Mouse (Mus musculus) midbrain, postnatal 0 days (tissue): Measurements from ENCODE around the gene Rrp36. TPM values are rescaled to one million over a fixed set of nuclear protein-coding genes. Genes with fewer than 3 reads are reported as not detected.

Source experiments
- ATAC-seq: fragments of 200-750 bp; cut with Nextera tagmentation; 2 replicates; pipeline ENCODE4 v1.8.0; 2017; ENCODE audit warnings: moderate number of reproducible peaks, mild to moderate bottlenecking, moderate TSS enrichment, moderate library complexity; ENCODE audit not compliant: low FRiP score
- DNase-seq: peaks from one replicate; pipeline ENCODE4 v3.0.0-alpha.2; 2015; ENCODE audit warnings: low spot score
- H3K27ac ChIP-seq: fragments of 300-500 bp; sonication (generic); 2 replicates; pipeline ENCODE4 v1.5.1; 2014; ENCODE audit warnings: low read depth, mild to moderate bottlenecking, low read length, mixed read lengths
- H3K27me3 ChIP-seq: fragments of 300-500 bp; sonication (generic); 2 replicates; pipeline ENCODE4 v1.6.1; 2014; ENCODE audit warnings: low read length, control low read depth, mixed read lengths; ENCODE audit not compliant: insufficient read depth
- H3K36me3 ChIP-seq: fragments of 300-500 bp; sonication (generic); 2 replicates; pipeline ENCODE4 v1.6.1; 2014; ENCODE audit warnings: low read length, control low read depth, mixed read lengths; ENCODE audit not compliant: insufficient read depth
- H3K4me1 ChIP-seq: fragments of 300-500 bp; sonication (generic); 2 replicates; pipeline ENCODE4 v1.6.1; 2014; ENCODE audit warnings: mild to moderate bottlenecking, control low read depth, antibody characterized with exemption, low read length, mixed read lengths; ENCODE audit not compliant: insufficient read depth
- H3K4me2 ChIP-seq: fragments of 300-500 bp; sonication (generic); 2 replicates; pipeline ENCODE4 v1.6.1; 2014; ENCODE audit warnings: low read depth, mild to moderate bottlenecking, low read length, mixed read lengths; ENCODE audit not compliant: poor library complexity, severe bottlenecking
- H3K4me3 ChIP-seq: fragments of 300-500 bp; sonication (generic); 2 replicates; pipeline ENCODE4 v1.5.1; 2014; ENCODE audit warnings: low read depth, mild to moderate bottlenecking, low read length, moderate library complexity
- H3K9ac ChIP-seq: fragments of 300-500 bp; sonication (generic); replicated peaks from 2 replicates; pipeline ENCODE4 v1.6.1; 2014; ENCODE audit warnings: mild to moderate bottlenecking, low read length, moderate library complexity, mixed read lengths; ENCODE audit not compliant: poor library complexity, severe bottlenecking
- H3K9me3 ChIP-seq: fragments of 300-500 bp; sonication (generic); 2 replicates; pipeline ENCODE4 v1.6.1; 2016; ENCODE audit warnings: low read length, control low read depth
- CTCF ChIP-seq: IDR thresholded peaks from 2 replicates; pipeline ENCODE4 v1.5.1; 2016; ENCODE audit warnings: antibody characterized with exemption, mild to moderate bottlenecking
- WGBS: fragments of 180-500 bp; shearing (Covaris S2); extraction: QIAGEN DNeasy Blood & Tissue Kit; methylation state at CpG from one replicate; pipeline ENCODE4 v1.1.7; 2014; 5-methylcytosine and 5-hydroxymethylcytosine counted together
- polyA plus RNA-seq: library from polyadenylated mRNA; unstranded; fragments of >200 nt; fragmentation: Nextera tagmentation; extraction: Ambion mirVana; gene quantifications from 2 replicates; pipeline ENCODE4 v1.2.1, GENCODE M21; 2015
- total RNA-seq: library from RNA; depleted of rRNA; stranded (reverse); fragments of >200 nt; gene quantifications from 2 replicates; pipeline ENCODE4 v1.2.3, GENCODE M21; 2014

Gene Rrp36
- total and polyA plus RNA-seq, 2 experiments from 2014 or later: 27.6 to 52.2 TPM

DNA sequence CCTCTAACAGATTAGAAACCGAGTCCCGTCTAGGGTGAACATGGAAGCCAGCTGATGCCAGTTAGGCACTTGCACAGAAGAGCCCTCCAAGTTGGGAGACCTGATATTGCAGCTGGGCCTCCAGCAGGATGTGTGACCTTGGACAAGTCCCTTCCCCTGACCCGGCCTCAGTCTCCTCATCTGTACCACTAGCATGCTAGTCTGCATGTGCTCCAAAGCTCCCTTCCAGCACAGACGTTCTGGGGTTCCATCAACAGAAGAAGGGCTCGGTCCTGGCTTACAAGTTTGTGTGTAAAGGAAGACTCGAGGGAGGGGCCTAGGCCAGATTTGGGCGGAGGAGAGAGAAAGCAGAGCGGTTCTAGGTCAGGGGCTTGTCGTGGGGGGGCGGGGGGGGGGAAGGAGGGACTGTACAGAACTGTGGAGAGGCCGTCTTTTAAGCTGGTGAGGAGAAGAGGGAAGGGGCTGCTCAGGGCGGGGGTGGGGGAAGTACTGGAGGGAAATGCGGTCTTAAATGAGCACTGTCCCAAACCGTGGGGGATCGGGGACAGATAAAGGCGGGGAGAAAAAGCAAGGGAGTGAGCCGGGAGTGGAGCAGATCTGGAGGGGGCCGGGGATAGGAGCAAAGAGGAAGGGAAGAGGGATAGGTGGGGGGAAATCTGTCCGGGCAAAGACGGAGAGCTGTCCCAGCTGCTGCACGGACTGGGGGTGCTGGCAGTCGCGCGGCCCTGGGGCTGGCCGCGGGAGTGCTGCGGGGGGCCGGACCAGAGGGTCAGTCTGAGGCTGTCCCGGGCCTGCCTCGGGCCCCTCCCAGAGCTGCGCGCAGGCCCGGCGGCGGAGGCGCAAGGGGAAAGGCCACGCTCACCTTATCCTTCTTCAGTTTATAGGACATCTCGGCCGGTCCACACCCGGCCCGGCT, 30.1 kb upstream of the Rrp36 start:
- H3K36me3 ChIP-seq: peaks cover 7% of the 10 kb centered on the region
- H3K4me1 ChIP-seq: peaks cover 17% of the 10 kb centered on the region
- no peaks in the 10 kb centered on the region for H3K27me3 ChIP-seq
- ATAC-seq (peak; percentile 65; the same call in 1 of the 2 replicates), DNase-seq (no peak)
- no peaks in the 10 kb centered on the region for H3K9me3 ChIP-seq
- H3K4me2 ChIP-seq: peak overlapping the region; percentile 63
- no peak for TF ChIP-seq CTCF
- H3K4me3 ChIP-seq: peak overlapping the region; percentile 92
- peak overlapping the region; percentile 95 for H3K9ac ChIP-seq
- H3K27ac ChIP-seq: peak overlapping the region; percentile 78
- 4% methylated on average over 33 of the region's 41 CpGs for WGBS

DNA sequence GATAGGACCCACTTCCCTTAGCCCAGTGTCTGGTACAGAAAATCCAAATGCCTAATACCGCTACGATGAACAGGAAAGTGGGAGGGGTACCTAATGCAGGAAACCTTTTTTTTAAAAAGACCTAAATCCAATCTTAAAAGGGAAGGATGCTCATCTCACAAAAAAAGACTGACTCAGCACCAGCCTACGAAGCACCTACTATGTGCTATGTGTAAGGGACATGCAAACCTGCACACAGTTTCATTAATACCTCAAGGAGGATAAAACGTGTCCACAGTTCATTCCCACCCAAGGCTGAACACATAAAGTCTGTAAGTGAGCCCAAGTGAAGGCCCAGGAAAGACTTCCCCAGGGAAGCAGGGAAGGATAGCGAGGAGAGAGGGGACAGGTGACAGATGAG, 28.4 kb upstream of the Rrp36 start:
- 0 out of 2 replicates have a peak overlapping the region, but pooled peaks have one; percentile 63 for H3K4me2 ChIP-seq
- no peaks in the 10 kb centered on the region for H3K9me3 ChIP-seq
- H3K27ac ChIP-seq: no peak overlapping the region
- H3K36me3 ChIP-seq: peaks cover 18% of the 10 kb centered on the region
- WGBS: 92% methylated on average over 5 of the region's 5 CpGs
- DNase-seq: no peak
- H3K27me3 ChIP-seq: no peaks in the 10 kb centered on the region
- H3K4me3 ChIP-seq: 0 out of 2 replicates have a peak overlapping the region, but pooled peaks have one; percentile 92
- peak overlapping the region; percentile 44; the same call in 1 of the 2 replicates for H3K9ac ChIP-seq
- no peak for TF ChIP-seq CTCF
- no peak for ATAC-seq
- H3K4me1 ChIP-seq: peaks cover 17% of the 10 kb centered on the region

DNA sequence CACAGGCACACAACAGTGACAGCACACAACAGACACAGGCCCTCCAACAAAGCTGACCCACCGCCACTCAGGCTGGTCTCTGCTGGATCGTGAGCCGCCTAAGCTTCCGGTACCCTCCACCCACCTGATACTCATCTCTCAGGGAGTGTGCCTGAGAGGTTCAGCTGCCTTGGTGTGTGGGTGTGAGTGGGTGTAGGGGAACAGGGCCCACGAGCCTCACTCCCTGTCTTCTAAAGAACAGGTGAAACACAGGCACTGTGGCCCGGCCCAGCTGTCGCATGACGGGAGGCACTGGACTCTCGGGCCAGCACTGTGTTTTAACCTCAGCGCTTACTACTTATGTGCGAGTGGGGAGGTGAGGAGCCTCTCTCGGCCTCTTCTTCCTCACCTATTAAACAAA, 27.9 kb upstream of the Rrp36 start:
- no peaks in the 10 kb centered on the region for H3K9me3 ChIP-seq
- DNase-seq (no peak), ATAC-seq (no peak)
- no peaks in the 10 kb centered on the region for H3K27me3 ChIP-seq
- peaks cover 17% of the 10 kb centered on the region for H3K4me1 ChIP-seq
- 86% methylated on average over 12 of the region's 12 CpGs for WGBS
- H3K4me3 ChIP-seq: no peak overlapping the region
- no peak overlapping the region; the same call in 1 of the 2 replicates for H3K9ac ChIP-seq
- no peak for TF ChIP-seq CTCF
- peaks cover 18% of the 10 kb centered on the region for H3K36me3 ChIP-seq
- H3K4me2 ChIP-seq: 0 out of 2 replicates have a peak overlapping the region, but pooled peaks have one; percentile 2
- no peak overlapping the region for H3K27ac ChIP-seq

DNA sequence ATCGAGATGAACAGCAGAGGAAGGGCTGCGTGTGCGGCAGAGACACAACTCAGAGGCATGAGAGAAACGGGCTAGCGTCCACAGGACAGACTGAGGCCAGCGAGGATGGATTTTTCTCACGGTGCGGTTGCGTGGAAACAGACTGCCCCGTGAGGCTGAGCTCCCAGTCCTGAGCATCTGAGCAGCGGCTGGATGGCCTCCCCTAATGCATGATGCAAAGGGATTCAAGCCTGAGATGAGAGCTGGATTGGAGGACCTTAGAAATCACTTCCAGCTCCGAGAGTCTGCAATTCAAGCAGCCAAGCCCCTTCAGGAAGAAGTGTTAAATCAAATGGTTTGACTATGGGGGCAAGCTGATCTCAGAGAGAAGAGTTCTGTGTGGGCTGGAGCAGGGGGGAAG, 27.3 kb upstream of the Rrp36 start:
- H3K27me3 ChIP-seq: no peaks in the 10 kb centered on the region
- no peaks in the 10 kb centered on the region for H3K9me3 ChIP-seq
- ATAC-seq (no peak), DNase-seq (no peak)
- no peak overlapping the region for H3K4me3 ChIP-seq
- no peak overlapping the region for H3K9ac ChIP-seq
- TF ChIP-seq CTCF: no peak
- WGBS: 68% methylated on average over 12 of the region's 12 CpGs
- H3K4me1 ChIP-seq: peaks cover 17% of the 10 kb centered on the region
- no peak overlapping the region for H3K27ac ChIP-seq
- H3K36me3 ChIP-seq: peaks cover 18% of the 10 kb centered on the region
- peak overlapping the region; percentile 2; the same call in 1 of the 2 replicates for H3K4me2 ChIP-seq

DNA sequence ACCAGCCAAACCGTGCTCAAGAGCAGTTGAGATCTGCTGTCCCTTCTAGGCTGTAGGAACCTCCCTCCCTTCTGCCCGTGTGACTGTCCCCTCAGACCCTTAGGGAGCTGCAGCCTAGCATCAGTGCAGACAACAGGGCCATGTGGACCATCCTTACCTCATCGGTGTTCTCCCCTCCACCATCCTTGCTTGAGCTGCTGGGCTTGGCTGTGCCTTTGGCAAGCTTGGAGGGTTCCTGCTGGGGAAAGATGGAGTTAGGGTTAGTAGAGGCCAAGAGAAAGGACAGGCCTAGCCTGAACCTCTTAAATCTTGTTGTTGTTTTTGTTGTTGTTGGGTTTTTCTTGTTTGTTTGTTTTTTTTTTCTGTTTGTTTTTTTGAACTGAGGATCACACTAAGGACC, 25.8 kb upstream of the Rrp36 start:
- H3K27ac ChIP-seq: no peak overlapping the region
- 91% methylated on average over 3 of the region's 3 CpGs for WGBS
- no peak for ATAC-seq
- no peak for TF ChIP-seq CTCF
- no peaks in the 10 kb centered on the region for H3K27me3 ChIP-seq
- H3K9me3 ChIP-seq: no peaks in the 10 kb centered on the region
- no peak overlapping the region for H3K9ac ChIP-seq
- DNase-seq: no peak
- no peak overlapping the region for H3K4me2 ChIP-seq
- peaks cover 18% of the 10 kb centered on the region for H3K36me3 ChIP-seq
- no peak overlapping the region for H3K4me3 ChIP-seq
- peaks cover 15% of the 10 kb centered on the region for H3K4me1 ChIP-seq

DNA sequence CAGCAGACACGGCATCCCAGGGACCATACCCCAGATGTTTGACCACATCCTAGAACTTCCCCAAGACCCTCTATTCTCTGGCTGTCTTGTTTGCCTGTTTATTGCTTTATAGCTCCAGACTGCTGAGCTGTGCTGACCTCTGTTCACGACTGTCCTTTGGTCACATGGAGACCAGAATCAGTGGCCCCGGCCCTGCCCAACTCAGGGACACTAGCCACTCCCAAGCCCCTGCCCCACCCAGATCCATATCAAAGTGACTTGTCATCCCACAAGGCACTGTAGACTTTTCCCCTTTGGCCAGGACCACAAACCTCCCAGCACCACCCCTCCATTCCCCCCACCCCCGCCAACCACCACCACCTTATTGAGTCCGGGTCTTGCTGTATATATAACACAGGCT, 25.1 kb upstream of the Rrp36 start:
- WGBS: 90% methylated on average over 5 of the region's 5 CpGs
- no peak for TF ChIP-seq CTCF
- ATAC-seq (no peak), DNase-seq (no peak)
- Histone ChIP-seq H3K4me1 (peaks cover 15% of the 10 kb centered on the region), H3K27ac (no peak overlapping the region), H3K4me2 (no peak overlapping the region), H3K4me3 (no peak overlapping the region), H3K9me3 (no peaks in the 10 kb centered on the region), H3K27me3 (no peaks in the 10 kb centered on the region), H3K9ac (no peak overlapping the region), H3K36me3 (peaks cover 18% of the 10 kb centered on the region)
